Mouse (Mus musculus): ENCODE results near the gene Atp13a3.
"Not testable (repeated sequence)": the region's sequence is repeated elsewhere in the genome, so short reads cannot be mapped to it uniquely, and the experiment has no call there.

Gene Atp13a3

DNA sequence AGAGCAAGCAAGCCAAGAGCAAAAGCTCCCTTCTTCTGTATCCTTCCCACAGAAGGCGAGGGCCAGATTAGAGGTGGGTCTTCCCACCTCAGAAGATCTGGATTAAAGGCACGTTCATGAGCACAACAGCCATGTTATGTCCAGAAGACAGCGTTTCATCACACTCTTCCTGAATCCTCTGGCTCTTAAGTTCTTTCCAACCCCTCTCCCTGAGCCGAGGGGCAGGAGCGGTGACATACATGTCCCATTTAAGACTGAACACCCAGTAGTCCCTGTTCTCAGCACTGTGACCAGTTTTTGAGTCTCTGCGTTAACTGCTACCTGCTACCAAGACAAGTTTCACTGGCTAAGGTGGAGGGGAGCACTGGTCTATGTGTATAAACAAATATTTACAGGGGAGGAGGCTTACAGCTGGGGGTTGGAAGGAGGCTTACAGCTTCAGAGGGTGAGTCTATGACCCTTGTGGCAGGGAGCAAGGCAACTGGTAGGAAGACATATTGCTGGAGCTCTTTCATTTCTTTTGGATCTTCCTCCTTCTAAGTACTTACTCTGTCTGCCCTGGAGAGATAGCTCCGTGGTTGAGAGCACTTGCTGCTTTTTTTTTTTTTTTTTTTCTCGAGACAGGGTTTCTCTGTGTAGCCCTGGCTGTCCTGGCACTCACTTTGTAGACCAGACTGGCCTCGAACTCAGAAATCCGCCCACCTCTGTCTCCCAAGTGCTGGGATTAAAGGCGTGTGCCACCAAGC, at the start of gene Atp13a3:
TSS of gene Atp13a3 (minus strand) at position 51 of the 746 bp plus-strand sequence.
- no peak for DNase-seq (ENCODE audit: low spot score)

DNA sequence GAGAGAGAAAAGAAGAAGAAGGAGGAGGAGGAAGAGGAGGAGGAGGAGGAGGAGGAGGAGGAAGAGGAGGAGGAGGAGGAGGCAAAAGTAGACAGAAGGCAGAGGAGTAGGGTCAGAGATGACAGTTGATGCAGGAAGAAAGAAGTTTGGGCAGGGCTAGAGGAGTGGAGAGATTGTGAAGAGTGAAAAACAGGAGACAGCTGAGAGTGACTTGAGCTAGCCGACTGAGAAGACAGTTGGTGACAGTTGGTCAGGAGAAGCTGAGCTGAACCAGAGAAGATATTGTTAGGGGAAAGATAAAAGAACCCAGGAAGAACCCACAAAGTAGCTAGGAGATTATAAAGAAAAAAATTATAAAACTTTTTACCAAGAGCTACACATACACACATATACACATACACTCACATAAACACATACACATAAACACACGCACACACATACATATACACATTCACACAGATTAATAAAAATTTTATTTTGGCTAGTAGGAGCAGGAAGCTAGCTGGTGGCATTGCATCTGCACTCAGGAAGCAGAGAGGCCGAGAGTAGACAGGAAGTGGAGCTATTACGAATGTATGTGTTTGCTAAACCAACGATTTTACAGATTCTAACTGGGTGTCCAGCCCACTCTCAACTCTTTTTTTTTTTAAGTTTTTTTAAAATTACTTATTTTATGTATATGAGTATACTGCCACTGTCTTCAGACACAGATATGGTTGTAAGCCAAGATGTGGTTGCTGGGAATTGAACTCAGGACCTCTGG, 47.6 kb upstream of the Atp13a3 start:
- no peak for DNase-seq (ENCODE audit: low spot score)

- not testable (repeated sequence) for DNase-seq (ENCODE audit: low spot score)
Observed at GRCm38 (mm10) chr16:30451174-30451573, 45.4 kb upstream of the Atp13a3 start.

DNA sequence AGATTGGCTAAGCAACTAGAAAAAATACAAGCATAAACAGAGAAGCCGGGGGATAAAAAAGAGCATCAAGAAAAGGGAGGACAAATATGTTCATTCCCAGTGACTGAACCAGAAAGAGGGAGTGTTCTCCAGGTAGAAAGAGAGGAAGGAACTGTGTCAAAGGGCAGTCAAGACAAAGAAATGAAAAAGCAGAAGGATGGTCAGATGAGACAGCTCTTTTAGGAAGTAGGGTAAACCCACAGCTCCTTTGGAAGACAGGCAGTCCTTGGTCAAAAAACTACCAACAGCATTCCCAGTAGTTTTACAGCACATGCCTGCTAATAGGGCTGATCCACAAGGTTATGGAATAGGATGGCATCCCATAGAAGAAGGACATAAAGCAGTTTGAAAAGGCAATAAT, 43.2 kb upstream of the Atp13a3 start:
- DNase-seq (ENCODE audit: low spot score): no peak

- DNase-seq (ENCODE audit: low spot score): no peak
Observed at GRCm38 (mm10) chr16:30448169-30448568, 42.4 kb upstream of the Atp13a3 start.

DNA sequence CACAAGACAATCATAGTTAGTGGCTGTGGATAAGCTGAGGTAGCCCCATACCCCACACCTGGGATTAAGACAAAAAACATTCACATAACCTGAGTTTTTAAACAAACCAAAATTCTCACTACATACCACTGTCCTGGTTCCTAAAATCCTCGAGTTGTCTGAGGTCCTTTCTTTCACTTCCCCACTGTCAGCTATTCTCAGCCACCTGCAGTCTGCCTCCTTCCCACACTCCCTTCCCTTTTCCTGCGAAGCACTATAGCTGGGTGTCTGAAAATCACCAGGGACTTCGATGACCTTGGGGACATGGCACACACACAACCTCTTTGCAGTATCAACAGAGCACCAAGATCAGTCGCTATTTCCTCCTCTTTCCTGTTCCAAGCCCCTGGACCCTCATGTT, 41.9 kb upstream of the Atp13a3 start:
- DNase-seq (ENCODE audit: low spot score): no peak

DNA sequence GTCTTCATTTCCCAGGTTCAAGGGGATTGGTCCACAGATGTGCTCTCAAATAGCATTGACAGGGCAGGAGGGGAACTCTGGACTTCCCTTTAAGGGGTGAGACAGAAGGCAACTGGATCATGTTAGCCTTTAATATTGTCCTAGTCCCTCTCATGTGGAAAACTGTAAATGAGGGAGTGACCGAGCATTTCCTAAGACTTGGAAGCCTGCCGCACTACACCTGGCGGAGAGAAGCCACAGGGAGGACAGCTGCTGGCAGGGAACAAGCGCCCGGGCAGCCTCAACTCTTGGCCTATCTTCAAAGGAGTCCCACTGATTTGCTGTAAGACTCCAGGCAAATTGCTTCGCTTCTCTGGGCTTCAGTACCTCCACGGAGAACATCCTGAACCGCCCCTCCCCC, 37.6 kb upstream of the Atp13a3 start:
- no peak for DNase-seq (ENCODE audit: low spot score)

DNA sequence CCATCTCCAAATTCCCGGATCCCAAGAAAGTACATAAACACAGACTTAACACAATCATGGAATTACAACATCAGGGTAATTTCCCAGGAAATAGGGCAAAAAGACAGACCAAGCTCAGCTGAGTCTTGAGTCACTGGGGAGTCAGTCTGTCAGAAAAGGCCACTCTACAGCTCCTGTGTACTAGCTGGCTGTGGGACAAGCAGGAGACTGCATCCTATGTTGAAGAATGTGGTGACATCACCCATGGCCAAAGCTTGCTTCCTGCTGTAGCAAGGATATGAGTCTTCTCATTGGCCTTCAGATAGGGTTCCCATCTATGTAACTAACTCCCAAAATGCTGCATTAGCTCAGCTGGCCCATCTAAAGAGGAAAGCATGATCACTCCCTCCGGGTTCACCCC, 36.7 kb upstream of the Atp13a3 start:
- DNase-seq (ENCODE audit: low spot score): peak; percentile 77

DNA sequence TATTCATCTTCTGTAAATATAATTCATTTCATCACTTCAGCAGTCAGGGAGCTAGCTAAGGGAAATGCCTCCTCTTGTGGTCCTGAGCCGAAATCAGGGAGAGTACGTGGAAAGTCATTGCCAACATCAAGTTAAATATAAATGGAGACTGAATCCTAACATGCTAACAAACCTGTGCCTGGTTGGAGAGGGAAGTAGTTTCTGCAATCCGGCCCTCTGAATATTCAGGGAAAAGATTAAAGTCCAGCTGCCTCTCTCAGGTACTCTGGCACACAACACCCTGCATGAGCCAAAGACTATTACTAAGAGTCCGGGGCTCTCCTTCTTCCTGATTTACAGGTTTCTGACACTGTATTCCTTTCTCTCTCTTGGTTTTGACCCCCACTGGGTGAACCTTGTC, 35.6 kb upstream of the Atp13a3 start:
- no peak for DNase-seq (ENCODE audit: low spot score)

DNA sequence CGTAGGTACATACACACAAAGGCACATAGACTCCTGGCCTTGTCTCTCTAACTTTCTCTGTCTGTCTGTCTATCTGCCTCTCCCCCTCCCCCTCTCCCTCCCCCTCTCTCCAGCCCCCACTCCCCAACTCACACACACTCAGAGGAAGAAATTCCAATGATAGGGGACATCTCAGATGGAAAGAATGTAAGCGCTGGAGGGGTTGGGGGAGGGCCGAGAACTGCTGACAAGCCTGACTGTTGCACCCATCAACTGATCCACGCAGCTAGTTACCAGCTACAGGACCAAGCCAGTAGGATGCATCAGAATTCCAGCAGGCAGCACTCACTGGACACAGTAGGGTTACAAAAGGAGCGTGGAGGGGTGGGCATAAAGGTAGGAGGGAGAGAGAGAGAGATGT, 34.1 kb upstream of the Atp13a3 start:
- DNase-seq (ENCODE audit: low spot score): no peak

GRCm38 (mm10) chr16:30439411-30439810, 33.6 kb upstream of the Atp13a3 start:
- peak; percentile 67 for DNase-seq (ENCODE audit: low spot score)

DNA sequence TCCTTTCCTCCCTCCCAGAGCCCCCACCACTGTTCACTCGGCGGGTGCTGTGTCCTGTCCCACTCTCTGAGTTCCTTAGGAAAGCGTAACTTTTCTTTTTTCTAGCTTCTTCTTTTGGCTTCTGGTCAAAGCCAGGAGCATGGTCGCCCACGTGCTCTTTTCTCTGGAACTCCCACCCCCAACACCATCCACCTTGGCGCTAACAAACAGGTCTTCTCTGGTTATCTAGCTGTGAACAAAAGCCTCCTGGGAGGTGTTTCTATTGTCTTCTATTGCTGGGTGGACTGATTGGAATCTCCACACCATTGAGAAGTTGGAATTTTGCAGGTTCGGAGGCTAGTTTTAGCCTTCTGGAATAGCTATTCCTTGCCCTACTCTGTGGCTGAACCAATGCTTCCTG, 30.5 kb upstream of the Atp13a3 start:
- no peak for DNase-seq (ENCODE audit: low spot score)

- no peak for DNase-seq (ENCODE audit: low spot score)
Observed at GRCm38 (mm10) chr16:30435393-30435792, 29.6 kb upstream of the Atp13a3 start.

DNA sequence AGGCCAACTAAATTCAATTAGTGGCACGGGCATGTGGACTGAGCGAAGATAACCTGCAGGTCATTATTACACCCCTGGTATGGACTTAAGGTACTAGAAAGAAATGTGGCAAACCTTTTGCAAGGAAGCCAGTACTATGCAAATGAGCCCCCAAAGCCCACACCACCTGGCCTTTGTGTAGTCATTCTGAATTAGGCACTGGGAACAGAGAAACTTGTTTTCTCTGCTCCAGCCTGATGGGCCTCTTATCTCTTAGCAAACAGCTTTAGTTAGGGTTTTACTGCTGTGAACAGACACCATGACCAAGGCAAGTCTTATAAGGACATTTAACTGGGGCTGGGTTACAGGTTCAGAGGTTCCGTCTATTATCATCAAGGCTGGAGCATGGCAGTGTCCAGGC, 27.4 kb upstream of the Atp13a3 start:
- DNase-seq (ENCODE audit: low spot score): no peak

DNA sequence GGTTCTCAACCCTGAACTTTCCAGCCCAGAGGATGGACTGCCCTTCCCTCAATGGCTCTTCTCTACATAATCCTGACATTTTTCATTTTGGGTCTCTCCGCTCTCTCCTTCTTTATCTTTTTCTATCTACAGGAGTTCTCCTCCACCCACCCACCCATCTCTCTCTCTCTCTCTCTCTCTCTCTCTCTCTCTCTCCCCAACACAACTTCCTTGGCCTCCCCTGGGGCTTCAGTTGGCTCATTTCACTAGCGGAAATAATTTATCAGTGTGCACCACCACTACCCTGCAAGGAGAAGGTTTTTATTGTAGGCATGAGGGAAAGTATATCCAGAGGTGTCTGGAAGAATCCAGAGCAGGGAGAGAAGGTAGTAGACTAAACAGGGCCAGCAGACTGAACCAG, 26.3 kb upstream of the Atp13a3 start:
- DNase-seq (ENCODE audit: low spot score): no peak

DNA sequence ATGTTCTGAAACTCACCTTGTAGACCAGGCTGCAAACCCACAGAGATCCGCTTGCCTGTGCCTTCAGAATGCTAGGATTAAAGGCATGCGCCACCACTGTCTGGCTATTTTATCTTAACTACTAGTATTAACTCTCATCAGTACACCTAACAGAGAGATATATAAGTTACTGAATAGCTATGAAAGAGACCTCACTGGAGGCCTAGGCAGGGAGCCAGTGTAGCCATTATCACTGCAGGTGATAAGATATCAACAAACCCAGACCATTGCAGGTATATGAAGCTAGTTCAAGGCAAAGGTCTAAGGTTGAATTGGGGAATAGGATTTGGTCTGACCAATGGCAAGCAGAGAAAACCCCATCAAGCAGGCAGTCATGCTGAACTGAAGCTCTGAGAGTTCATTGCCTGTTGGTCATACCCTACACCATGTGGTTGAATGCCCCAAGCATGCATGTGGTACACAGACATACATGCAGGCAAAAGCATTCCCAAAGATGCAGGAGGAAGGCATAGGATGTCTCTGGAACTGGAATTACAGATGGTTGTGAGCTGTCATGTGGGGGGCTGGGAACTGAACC, 24.8 kb upstream of the Atp13a3 start:
- DNase-seq (ENCODE audit: low spot score): no peak

DNA sequence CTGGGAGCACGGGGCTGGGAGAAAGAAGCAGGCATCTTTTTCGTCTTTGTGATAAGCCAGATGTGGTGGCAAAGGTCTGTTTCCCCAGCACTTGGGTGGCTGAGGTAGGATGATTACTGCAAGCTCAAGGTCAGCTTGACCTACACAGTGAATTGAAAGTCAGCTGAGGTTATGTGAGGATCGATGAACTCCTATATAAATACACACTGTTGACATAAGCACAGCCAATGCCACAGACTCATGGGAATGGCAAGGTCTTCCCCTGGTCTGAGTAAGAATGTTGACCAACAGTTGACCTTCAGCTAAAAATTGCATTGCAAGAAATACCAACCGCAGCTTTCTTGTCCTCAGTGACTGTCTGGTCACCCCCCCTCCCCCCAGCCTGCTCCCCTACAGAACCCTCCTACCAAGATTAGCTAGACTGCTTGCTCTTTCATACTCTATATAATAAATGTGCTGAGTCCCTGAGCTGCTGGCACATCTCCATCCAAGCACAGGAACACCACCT, 23.0 kb upstream of the Atp13a3 start:
- no peak for DNase-seq (ENCODE audit: low spot score)

DNA sequence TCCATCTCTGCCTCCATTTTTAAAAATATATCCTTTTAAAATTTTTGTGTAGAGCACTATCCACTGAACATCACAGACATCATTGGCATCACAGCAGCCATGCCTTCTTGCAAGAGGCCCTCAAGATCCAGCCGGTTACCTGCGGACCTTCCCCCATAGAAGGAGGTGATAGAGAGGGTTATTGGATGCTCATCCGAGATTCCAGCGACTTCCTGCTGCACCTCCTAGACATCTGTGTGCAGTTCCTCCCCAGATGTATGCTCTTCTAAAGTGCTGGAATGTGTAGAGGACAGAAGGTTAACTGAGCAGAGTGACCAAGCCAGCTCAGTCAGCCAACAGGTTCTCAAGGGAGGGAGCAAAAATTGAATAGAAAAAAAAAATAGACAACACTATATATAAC, 21.7 kb upstream of the Atp13a3 start:
- DNase-seq (ENCODE audit: low spot score): no peak

DNA sequence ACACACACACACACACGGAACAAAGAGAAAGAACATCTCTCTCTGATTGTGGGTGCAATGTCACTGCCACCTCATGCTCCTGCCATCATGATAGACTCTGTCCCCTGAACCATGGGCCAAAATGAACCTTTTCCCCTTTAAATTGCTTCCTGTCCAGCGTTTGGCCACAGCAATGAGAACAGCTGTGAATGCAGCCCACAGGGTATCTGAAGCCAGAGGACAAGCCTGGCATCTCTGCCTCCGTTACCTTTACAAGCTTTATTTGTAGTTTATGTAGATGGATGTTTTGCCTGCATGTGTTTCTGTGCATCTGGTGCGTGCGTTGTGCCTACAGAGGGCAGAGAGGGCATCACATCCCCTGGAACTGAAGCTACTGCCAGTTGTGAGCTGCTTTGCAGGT, 21.2 kb upstream of the Atp13a3 start:
- DNase-seq (ENCODE audit: low spot score): no peak

- no peak for DNase-seq (ENCODE audit: low spot score)
Observed at GRCm38 (mm10) chr16:30425980-30426379, 20.2 kb upstream of the Atp13a3 start.

DNA sequence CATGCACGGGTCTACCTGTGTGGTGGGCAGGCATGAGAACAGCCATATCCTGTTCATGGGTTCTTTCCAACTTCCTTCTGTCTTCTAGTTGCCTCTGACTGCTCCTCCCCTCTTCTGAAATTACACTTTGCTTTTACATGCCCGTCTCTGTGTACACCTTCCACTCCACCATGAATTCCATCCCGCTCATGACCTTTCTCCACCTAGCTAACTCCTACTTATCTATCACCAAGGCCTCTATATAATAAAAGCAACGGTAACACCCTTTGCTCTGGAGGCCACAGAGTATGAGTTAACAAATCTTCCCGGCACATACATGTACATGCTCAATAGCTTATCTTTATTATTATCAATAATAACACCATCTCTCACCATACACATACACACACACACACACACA, 18.3 kb upstream of the Atp13a3 start:
- DNase-seq (ENCODE audit: low spot score): no peak

GRCm38 (mm10) chr16:30416707-30417106, 10.9 kb upstream of the Atp13a3 start:
- no peak for DNase-seq (ENCODE audit: low spot score)

GRCm38 (mm10) chr16:30416284-30416683, 10.5 kb upstream of the Atp13a3 start:
- DNase-seq (ENCODE audit: low spot score): no peak
